Mouse (Mus musculus) limb, embryonic 12.5 days (tissue): ENCODE results near the gene Galc. TPM values are rescaled to one million over a fixed set of nuclear protein-coding genes. Genes with fewer than 3 reads are reported as not detected.

Experiments used
- ATAC-seq: fragments of 200-750 bp; cut with Nextera tagmentation; 2 replicates; pipeline ENCODE4 v1.8.0; 2017; ENCODE audit warnings: low read depth, moderate TSS enrichment; ENCODE audit not compliant: insufficient number of reproducible peaks, insufficient read depth, low FRiP score, low TSS enrichment
- H3K27ac ChIP-seq: fragments of 300-500 bp; sonication (generic); 2 replicates; pipeline ENCODE4 v1.5.1; 2016; ENCODE audit warnings: mild to moderate bottlenecking, moderate library complexity
- H3K27me3 ChIP-seq: fragments of 300-500 bp; sonication (generic); 2 replicates; pipeline ENCODE4 v1.6.1; 2016; ENCODE audit warnings: mild to moderate bottlenecking, moderate library complexity
- H3K36me3 ChIP-seq: fragments of 300-500 bp; sonication (generic); 2 replicates; pipeline ENCODE4 v1.6.1; 2016; ENCODE audit warnings: mild to moderate bottlenecking, moderate library complexity
- H3K4me1 ChIP-seq: fragments of 300-500 bp; sonication (generic); replicated peaks from 2 replicates; pipeline ENCODE4 v1.6.1; 2016
- H3K4me2 ChIP-seq: fragments of 300-500 bp; sonication (generic); 2 replicates; pipeline ENCODE4 v1.6.1; 2016; ENCODE audit warnings: mild to moderate bottlenecking, moderate library complexity
- H3K4me3 ChIP-seq: fragments of 300-500 bp; sonication (generic); replicated peaks from 2 replicates; pipeline ENCODE4 v1.5.1; 2016; ENCODE audit warnings: mild to moderate bottlenecking
- H3K9ac ChIP-seq: fragments of 300-500 bp; sonication (generic); replicated peaks from 2 replicates; pipeline ENCODE4 v1.6.1; 2016; ENCODE audit warnings: mild to moderate bottlenecking, moderate library complexity
- H3K9me3 ChIP-seq: fragments of 300-500 bp; sonication (generic); 2 replicates; pipeline ENCODE4 v1.6.1; 2016; ENCODE audit warnings: mild to moderate bottlenecking, moderate library complexity
- WGBS: fragments of 180-500 bp; shearing (Covaris S2); methylation state at CpG from one replicate; pipeline ENCODE4 v1.1.7; 2016; 5-methylcytosine and 5-hydroxymethylcytosine counted together
- polyA plus RNA-seq: library from polyadenylated mRNA; unstranded; fragments of >200 nt; fragmentation: Nextera tagmentation; extraction: Ambion mirVana; gene quantifications from 2 replicates; pipeline ENCODE4 v1.2.1, GENCODE M21; 2016

The Galc gene
- polyA plus RNA-seq, 1 experiment from 2014 or later: 10.8 TPM

DNA sequence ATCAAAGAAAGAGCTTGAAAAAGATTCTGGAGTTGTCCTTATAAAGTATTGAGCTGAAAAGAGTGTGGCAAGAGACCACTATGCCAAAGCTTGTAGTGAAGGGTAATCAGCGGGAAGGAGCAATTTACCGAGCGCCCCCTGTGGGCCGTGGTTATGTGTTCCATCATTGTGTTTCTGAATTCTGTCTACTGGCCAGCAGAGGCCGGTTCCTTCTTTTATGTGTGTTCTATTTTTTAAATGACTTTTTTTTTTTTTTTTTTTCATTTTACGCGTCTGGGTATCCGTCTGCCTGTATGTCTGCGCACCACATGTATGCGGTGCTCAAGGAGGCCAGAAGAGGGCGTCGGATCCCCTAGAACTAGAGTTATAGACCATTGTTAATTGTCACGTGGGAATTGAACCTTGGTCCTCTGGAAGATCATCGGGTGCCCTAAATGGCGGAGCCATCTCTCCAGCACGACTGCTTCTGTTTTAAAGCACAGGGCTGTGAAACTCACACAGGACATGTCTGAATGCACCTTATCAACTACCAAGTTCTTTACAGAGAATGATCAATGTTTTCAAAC is 78.9 kb downstream of the Galc start:
- H3K4me2 ChIP-seq: no peak overlapping the region
- H3K27me3 ChIP-seq: peaks cover 25% of the 10 kb centered on the region
- H3K27ac ChIP-seq: no peak overlapping the region
- no peaks in the 10 kb centered on the region for H3K36me3 ChIP-seq
- peaks cover 5% of the 10 kb centered on the region for H3K4me1 ChIP-seq
- H3K9me3 ChIP-seq: no peaks in the 10 kb centered on the region
- no peak overlapping the region for H3K9ac ChIP-seq
- no peak for ATAC-seq
- H3K4me3 ChIP-seq: no peak overlapping the region
- WGBS: 91% methylated on average over 16 of the region's 16 CpGs

DNA sequence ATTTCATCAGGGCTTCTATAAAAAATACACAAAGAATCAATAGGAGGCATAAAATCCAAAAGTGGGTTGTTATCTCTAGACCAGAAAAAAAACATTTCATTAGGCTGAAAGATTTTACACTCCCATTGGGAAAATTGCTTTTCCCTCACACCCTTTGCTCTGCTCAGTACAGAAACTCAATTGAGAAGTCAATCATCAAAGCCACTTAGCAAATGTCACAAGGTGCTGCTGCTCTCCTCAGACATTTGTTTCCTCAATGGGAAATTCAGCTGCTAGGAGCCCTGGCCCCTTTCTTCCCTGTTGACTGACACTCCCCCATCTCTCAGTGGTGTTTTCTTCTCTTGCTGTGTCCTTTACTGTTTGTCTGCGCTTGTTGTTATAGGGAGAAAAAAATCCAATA is 79.8 kb downstream of the Galc start:
- ATAC-seq: no peak

DNA sequence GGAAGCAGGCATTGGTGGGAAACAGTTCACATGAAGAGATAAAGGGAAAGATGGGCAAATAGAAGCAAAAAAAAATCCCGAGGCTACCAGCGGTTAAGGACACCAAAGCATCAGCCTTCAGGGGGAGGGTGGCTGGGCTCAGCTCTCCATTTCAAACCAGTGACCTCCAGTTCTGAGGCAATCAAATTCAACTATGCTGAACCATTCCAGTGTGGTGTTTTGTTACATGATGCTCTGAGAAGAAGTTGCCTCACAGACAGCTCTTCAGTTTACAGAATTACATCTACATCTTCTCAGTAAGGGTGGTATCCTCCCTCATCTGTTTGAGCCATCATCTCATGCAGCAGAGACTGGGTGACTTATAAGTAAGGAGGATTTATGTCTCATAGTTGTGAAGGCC is 82.6 kb downstream of the Galc start:
- WGBS: 91% methylated on average over 2 of the region's 2 CpGs
- H3K4me3 ChIP-seq: no peak overlapping the region
- H3K9ac ChIP-seq: no peak overlapping the region
- H3K27me3 ChIP-seq: 0 out of 2 replicates have a peak, but pooled peaks cover 5% of the 10 kb centered on the region
- no peak overlapping the region for H3K4me2 ChIP-seq
- H3K27ac ChIP-seq: no peak overlapping the region
- no peaks in the 10 kb centered on the region for H3K36me3 ChIP-seq
- no peaks in the 10 kb centered on the region for H3K9me3 ChIP-seq
- H3K4me1 ChIP-seq: peaks cover 4% of the 10 kb centered on the region
- ATAC-seq: no peak

More for the DNA sequence above, 79.8 kb downstream of the Galc start:
- Histone ChIP-seq H3K27me3 (peaks cover 25% of the 10 kb centered on the region), H3K4me1 (peaks cover 5% of the 10 kb centered on the region), H3K4me2 (no peak overlapping the region), H3K4me3 (no peak overlapping the region), H3K9ac (no peak overlapping the region), H3K9me3 (no peaks in the 10 kb centered on the region), H3K27ac (no peak overlapping the region), H3K36me3 (no peaks in the 10 kb centered on the region)
- WGBS: 71% methylated on average over 1 of the region's 1 CpGs

DNA sequence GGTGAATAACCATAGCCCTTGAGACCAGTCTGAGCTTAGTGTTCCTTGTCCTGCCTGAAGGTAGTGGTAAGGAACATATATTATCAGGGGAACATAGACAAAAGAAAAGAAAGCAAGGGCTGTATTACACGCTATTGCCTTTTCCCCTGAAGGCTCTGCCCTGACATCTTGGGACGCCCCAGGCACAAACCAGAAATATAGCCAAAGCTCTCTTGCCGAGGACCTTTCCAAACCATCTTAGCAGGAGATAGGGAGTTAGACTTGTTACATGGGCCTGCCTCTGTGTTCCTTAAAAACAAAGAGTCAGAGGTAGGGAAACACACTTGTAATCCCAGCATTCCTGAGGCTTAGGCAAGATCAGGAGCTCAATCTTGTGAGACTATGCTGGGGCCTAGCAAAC is 97.4 kb downstream of the Galc start:
- H3K27ac ChIP-seq: peak overlapping the region; percentile 8; the same call in 1 of the 2 replicates
- no peak overlapping the region for H3K4me3 ChIP-seq
- peaks cover 7% of the 10 kb centered on the region; the same call in 1 of the 2 replicates for H3K27me3 ChIP-seq
- no peak overlapping the region for H3K4me2 ChIP-seq
- peaks cover 14% of the 10 kb centered on the region for H3K4me1 ChIP-seq
- no peak for ATAC-seq
- no peaks in the 10 kb centered on the region for H3K9me3 ChIP-seq
- no peak overlapping the region for H3K9ac ChIP-seq
- WGBS: 73% methylated on average over 3 of the region's 3 CpGs
- H3K36me3 ChIP-seq: no peaks in the 10 kb centered on the region

DNA sequence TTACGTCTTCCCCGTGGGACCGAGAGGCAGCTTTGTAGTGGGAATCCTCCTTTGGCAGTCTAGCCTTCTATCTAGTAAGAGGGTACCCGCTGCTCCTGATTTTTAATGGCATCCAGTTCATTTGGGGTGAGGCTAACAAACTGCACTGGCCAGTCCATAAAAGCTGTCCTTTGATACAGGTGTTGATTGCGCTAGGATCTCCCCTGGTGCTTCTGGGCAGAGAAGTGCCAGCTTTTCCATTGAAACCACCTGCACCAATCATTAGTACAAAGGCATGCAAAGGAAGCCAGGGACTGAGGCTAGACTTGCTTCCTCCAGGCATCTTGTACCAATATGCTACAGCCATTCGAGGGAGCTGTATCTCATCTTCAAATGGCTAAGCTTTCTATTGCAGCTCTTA is 98.4 kb downstream of the Galc start:
- Histone ChIP-seq H3K9me3 (no peaks in the 10 kb centered on the region), H3K4me1 (peaks cover 14% of the 10 kb centered on the region), H3K4me3 (no peak overlapping the region), H3K9ac (no peak overlapping the region), H3K4me2 (no peak overlapping the region; the same call in 1 of the 2 replicates), H3K27me3 (peaks cover 7% of the 10 kb centered on the region; the same call in 1 of the 2 replicates), H3K27ac (no peak overlapping the region), H3K36me3 (no peaks in the 10 kb centered on the region)
- 21% methylated on average over 6 of the region's 6 CpGs for WGBS
- ATAC-seq: no peak

Other genes with a start within 250 kb of the Galc start
- 0.59 and 0.66 TPM in 2 replicates for gene Gpr65, start 9.2 kb upstream of the Galc start, polyA plus RNA-seq